Mouse (Mus musculus): ENCODE results near the gene Slc45a3.

Gene Slc45a3

GRCm38 (mm10) chr1:132026925-132027646 is 64.3 kb downstream of the Slc45a3 start:
- peak; percentile 35 to 54 for DNase-seq (ENCODE audit: low spot score in 2 of 2)

- DNase-seq (ENCODE audit: low spot score in 2 of 2): no peak
These were observed 65.2 kb downstream of the Slc45a3 start for GRCm38 (mm10) chr1:132027978-132028377.

- DNase-seq (ENCODE audit: low spot score in 2 of 2): no peak
These were observed 65.6 kb downstream of the Slc45a3 start for GRCm38 (mm10) chr1:132028413-132028812.

- DNase-seq (ENCODE audit: low spot score in 2 of 2): peak in 1 of 2 experiments; percentile 56
These were observed 67.8 kb downstream of the Slc45a3 start for GRCm38 (mm10) chr1:132030574-132030973.

- no peak for DNase-seq (ENCODE audit: low spot score in 2 of 2)
These were observed 69.4 kb downstream of the Slc45a3 start for GRCm38 (mm10) chr1:132032172-132032571.
